Mouse (Mus musculus) kidney, embryonic 14.5 days (tissue): Measurements from ENCODE around the gene Plaa. TPM values are rescaled to one million over a fixed set of nuclear protein-coding genes. Genes with fewer than 3 reads are reported as not detected.
"Not testable (repeated sequence)": the region's sequence is repeated elsewhere in the genome, so short reads cannot be mapped to it uniquely, and the experiment has no call there.

Experiments used
- ATAC-seq: fragments of 200-750 bp; cut with Nextera tagmentation; 2 replicates; pipeline ENCODE4 v1.8.0; 2017; ENCODE audit warnings: moderate number of reproducible peaks, mild to moderate bottlenecking, moderate TSS enrichment, moderate library complexity; ENCODE audit not compliant: low FRiP score, low TSS enrichment
- H3K27ac ChIP-seq: fragments of 300-500 bp; sonication (generic); 2 replicates; pipeline ENCODE4 v1.5.1; 2014; ENCODE audit warnings: low read depth, mild to moderate bottlenecking, low read length, moderate library complexity, mixed read lengths
- H3K27me3 ChIP-seq: fragments of 300-500 bp; sonication (generic); 2 replicates; pipeline ENCODE4 v1.6.1; 2014; ENCODE audit warnings: mild to moderate bottlenecking, low read length; ENCODE audit not compliant: control insufficient read depth, insufficient read depth
- H3K36me3 ChIP-seq: fragments of 300-500 bp; sonication (generic); 2 replicates; pipeline ENCODE4 v1.6.1; 2014; ENCODE audit warnings: low read length, mixed read lengths; ENCODE audit not compliant: control insufficient read depth, insufficient read depth
- H3K4me1 ChIP-seq: fragments of 300-500 bp; sonication (generic); 2 replicates; pipeline ENCODE4 v1.6.1; 2014; ENCODE audit warnings: low read length, mixed read lengths; ENCODE audit not compliant: control insufficient read depth, insufficient read depth
- H3K4me2 ChIP-seq: fragments of 300-500 bp; sonication (generic); replicated peaks from 2 replicates; pipeline ENCODE4 v1.6.1; 2014; ENCODE audit warnings: low read depth, mild to moderate bottlenecking, low read length
- H3K4me3 ChIP-seq: fragments of 300-500 bp; sonication (generic); 2 replicates; pipeline ENCODE4 v1.5.1; 2014; ENCODE audit warnings: mild to moderate bottlenecking, low read length
- H3K9ac ChIP-seq: fragments of 300-500 bp; sonication (generic); 2 replicates; pipeline ENCODE4 v1.6.1; 2014; ENCODE audit warnings: low read depth, mild to moderate bottlenecking, low read length, moderate library complexity
- H3K9me3 ChIP-seq: fragments of 300-500 bp; sonication (generic); 2 replicates; pipeline ENCODE4 v1.6.1; 2016; ENCODE audit warnings: low read length; ENCODE audit not compliant: control insufficient read depth
- WGBS: fragments of 180-500 bp; shearing (Covaris S2); extraction: QIAGEN DNeasy Blood & Tissue Kit; methylation state at CpG from one replicate; pipeline ENCODE4 v1.1.7; 2014; 5-methylcytosine and 5-hydroxymethylcytosine counted together
- polyA plus RNA-seq: library from polyadenylated mRNA; unstranded; fragments of >200 nt; fragmentation: Nextera tagmentation; extraction: Ambion mirVana; gene quantifications from 2 replicates; pipeline ENCODE4 v1.2.1, GENCODE M21; 2014

The Plaa gene
- 57.4 and 83.2 TPM in 2 replicates for polyA plus RNA-seq

DNA sequence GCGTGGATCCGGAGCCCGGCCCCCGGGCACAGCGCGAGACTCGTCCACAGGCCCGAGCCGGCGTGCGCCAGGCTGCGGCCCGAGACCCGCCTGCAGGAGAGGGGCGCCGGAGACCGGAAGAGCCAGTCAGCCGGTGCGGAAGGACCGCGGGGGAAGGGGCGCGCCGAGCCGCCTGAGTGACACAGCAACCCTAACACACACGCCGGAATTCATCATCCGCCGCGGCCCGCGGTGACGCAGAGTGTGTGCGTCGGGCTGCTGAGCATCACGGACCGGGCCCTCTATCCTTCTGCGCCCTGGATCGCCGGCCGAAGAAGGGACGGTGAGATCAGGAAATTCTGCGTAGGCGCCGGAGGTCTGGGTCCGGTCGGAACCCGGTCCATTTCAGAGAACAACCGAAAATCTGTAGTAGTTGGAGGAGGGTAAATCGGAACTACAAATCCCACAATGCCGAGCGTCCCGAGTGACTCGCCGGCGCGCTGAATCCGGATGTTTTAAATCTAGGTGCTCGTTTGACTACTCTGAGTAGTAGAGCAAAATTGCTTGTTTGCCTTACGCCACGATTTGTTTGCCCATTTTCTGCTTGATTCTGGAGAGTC, at the start of gene Plaa:
Gene Plaa, minus strand, starts transcription at position 214 of the 599 bp plus-strand sequence.
- peaks cover 12% of the 10 kb centered on the region; the same call in 1 of the 2 replicates for H3K4me1 ChIP-seq
- H3K27me3 ChIP-seq: no peaks in the 10 kb centered on the region
- peak; percentile 99 for ATAC-seq
- H3K36me3 ChIP-seq: no peaks in the 10 kb centered on the region
- H3K4me2 ChIP-seq: peak within 1 kb of the TSS; percentile 85
- H3K9ac ChIP-seq: peak within 1 kb of the TSS; percentile 89
- peak within 1 kb of the TSS; percentile 83 for H3K4me3 ChIP-seq
- no peaks in the 10 kb centered on the region for H3K9me3 ChIP-seq
- WGBS: under 1% methylated on average over 55 of the region's 61 CpGs
- peak within 1 kb of the TSS; percentile 85 for H3K27ac ChIP-seq

DNA sequence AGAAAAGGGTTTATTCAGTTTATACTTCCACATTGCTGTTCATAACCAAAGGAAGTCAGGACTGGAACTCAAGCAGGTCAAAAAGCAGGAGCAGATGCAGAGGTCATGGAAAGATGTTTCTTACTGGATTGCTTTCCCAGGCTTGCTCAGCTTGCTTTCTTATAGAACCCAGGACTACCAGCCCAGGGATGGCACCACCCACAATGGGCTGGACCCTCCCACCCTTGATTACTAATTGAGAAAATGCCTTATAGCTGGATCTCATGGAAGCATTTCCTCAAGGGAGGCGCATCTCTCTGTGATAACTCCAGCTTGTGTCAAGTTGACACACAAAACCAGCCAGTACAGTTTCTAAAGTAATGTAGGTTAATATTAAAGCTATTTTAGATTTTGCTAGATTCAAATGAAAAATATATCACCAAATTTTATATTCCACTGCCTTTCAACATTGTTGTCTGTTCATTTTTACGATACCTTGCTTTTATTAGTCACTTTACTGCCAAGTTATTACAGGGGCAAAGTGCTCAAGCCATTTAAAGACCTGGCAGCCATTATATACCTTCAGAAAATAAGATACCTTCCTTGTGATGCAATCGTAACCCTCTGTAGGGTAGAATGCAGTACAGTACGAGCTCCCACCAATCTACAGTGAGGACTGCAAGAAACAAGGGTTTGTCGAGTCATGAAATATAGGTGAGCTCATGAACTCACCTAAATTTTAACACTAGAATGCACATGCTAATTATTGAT, 47.6 kb upstream of the Plaa start:
- H3K36me3 ChIP-seq: peaks cover 10% of the 10 kb centered on the region; the same call in 1 of the 2 replicates
- 92% methylated on average over 5 of the region's 5 CpGs for WGBS
- not testable (repeated sequence) for H3K4me3 ChIP-seq, H3K27ac ChIP-seq, ATAC-seq, H3K27me3 ChIP-seq, H3K9me3 ChIP-seq, H3K4me1 ChIP-seq, H3K4me2 ChIP-seq, H3K9ac ChIP-seq

- H3K27me3 ChIP-seq: no peaks in the 10 kb centered on the region
- no peak within 1 kb of the TSS for H3K27ac ChIP-seq
- no peaks in the 10 kb centered on the region for H3K4me1 ChIP-seq
- no peak within 1 kb of the TSS for H3K4me2 ChIP-seq
- ATAC-seq: no peak
- H3K9ac ChIP-seq: no peak within 1 kb of the TSS
- WGBS: 84% methylated on average over 3 of the region's 3 CpGs
- peaks cover 6% of the 10 kb centered on the region; the same call in 1 of the 2 replicates for H3K36me3 ChIP-seq
- H3K4me3 ChIP-seq: no peak within 1 kb of the TSS
- H3K9me3 ChIP-seq: no peaks in the 10 kb centered on the region
Measured at GRCm38 (mm10) chr4:94649920-94650319, 46.9 kb upstream of the Plaa start, which contains the start of gene Lrrc19. Lrrc19 (minus strand) TSS chr4:94650144.

- no peak overlapping the region for H3K4me3 ChIP-seq
- 95% methylated on average over 2 of the region's 2 CpGs for WGBS
Measured at GRCm38 (mm10) chr4:94643141-94643540, 40.1 kb upstream of the Plaa start.

DNA sequence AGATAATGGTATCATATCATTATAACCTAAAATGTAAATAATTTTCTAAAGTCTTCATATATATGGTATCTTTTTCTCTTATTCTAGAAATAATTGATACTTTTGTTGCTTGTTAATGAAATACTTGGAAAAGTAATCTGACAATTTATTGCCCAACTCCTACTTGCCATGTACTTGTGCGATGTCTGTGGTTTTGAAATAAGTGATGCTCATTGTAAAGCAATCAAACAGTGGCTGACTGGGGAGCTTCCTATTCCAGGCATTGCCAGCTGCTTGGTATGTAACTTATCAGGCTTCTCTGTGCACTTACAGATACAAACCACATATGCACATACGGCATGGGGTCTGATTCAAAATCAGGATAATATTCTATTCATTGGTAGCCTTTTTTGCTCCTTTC, 17.0 kb upstream of the Plaa start:
- H3K4me3 ChIP-seq: no peak overlapping the region
- H3K36me3 ChIP-seq: peaks cover 12% of the 10 kb centered on the region; the same call in 1 of the 2 replicates
- H3K4me2 ChIP-seq: no peak overlapping the region
- no peak for ATAC-seq
- H3K27ac ChIP-seq: no peak overlapping the region
- no peaks in the 10 kb centered on the region for H3K9me3 ChIP-seq
- WGBS: 91% methylated on average over 2 of the region's 2 CpGs
- no peaks in the 10 kb centered on the region for H3K27me3 ChIP-seq
- no peak overlapping the region for H3K9ac ChIP-seq
- peaks cover 5% of the 10 kb centered on the region; the same call in 1 of the 2 replicates for H3K4me1 ChIP-seq

More at GRCm38 (mm10) chr4:94643141-94643540, 40.1 kb upstream of the Plaa start:
- H3K4me1 ChIP-seq: no peaks in the 10 kb centered on the region
- no peaks in the 10 kb centered on the region for H3K27me3 ChIP-seq
- no peak overlapping the region for H3K4me2 ChIP-seq
- H3K36me3 ChIP-seq: peaks cover 3% of the 10 kb centered on the region; the same call in 1 of the 2 replicates
- no peak for ATAC-seq
- no peak overlapping the region for H3K27ac ChIP-seq
- no peaks in the 10 kb centered on the region for H3K9me3 ChIP-seq
- H3K9ac ChIP-seq: no peak overlapping the region

- peak; percentile 80 for ATAC-seq
- H3K4me3 ChIP-seq: peak overlapping the region; percentile 72
- H3K4me2 ChIP-seq: peak overlapping the region; percentile 69
- H3K27me3 ChIP-seq: no peaks in the 10 kb centered on the region
- peak overlapping the region; percentile 79 for H3K9ac ChIP-seq
- under 1% methylated on average over 18 of the region's 18 CpGs for WGBS
- H3K4me1 ChIP-seq: peaks cover 6% of the 10 kb centered on the region; the same call in 1 of the 2 replicates
- no peaks in the 10 kb centered on the region for H3K9me3 ChIP-seq
- no peaks in the 10 kb centered on the region for H3K36me3 ChIP-seq
- H3K27ac ChIP-seq: peak overlapping the region; percentile 81
Measured at GRCm38 (mm10) chr4:94614627-94615006, 11.6 kb upstream of the Plaa start.

GRCm38 (mm10) chr4:94613972-94614626, 11.1 kb upstream of the Plaa start, which contains the start of gene Ift74:
Ift74 (plus strand) TSS chr4:94614491.
- 2% methylated on average over 29 of the region's 29 CpGs for WGBS
- Histone ChIP-seq H3K4me1 (peaks cover 6% of the 10 kb centered on the region; the same call in 1 of the 2 replicates), H3K9ac (peak within 1 kb of the TSS; percentile 79)

GRCm38 (mm10) chr4:94610339-94610738, 7.3 kb upstream of the Plaa start:
- no peak for ATAC-seq
- no peak overlapping the region for H3K9ac ChIP-seq
- H3K9me3 ChIP-seq: no peaks in the 10 kb centered on the region
- no peaks in the 10 kb centered on the region for H3K27me3 ChIP-seq
- peaks cover 4% of the 10 kb centered on the region; the same call in 1 of the 2 replicates for H3K4me1 ChIP-seq
- no peak overlapping the region for H3K4me2 ChIP-seq
- no peaks in the 10 kb centered on the region for H3K36me3 ChIP-seq
- no peak overlapping the region for H3K4me3 ChIP-seq
- WGBS: 80% methylated on average over 3 of the region's 3 CpGs
- no peak overlapping the region for H3K27ac ChIP-seq

More at GRCm38 (mm10) chr4:94613972-94614626, 11.1 kb upstream of the Plaa start, which contains the start of gene Ift74:
- peak; percentile 100 for ATAC-seq
- Histone ChIP-seq H3K27ac (peak within 1 kb of the TSS; percentile 81), H3K36me3 (no peaks in the 10 kb centered on the region), H3K9me3 (no peaks in the 10 kb centered on the region), H3K27me3 (no peaks in the 10 kb centered on the region), H3K4me3 (peak within 1 kb of the TSS; percentile 72), H3K4me2 (peak within 1 kb of the TSS; percentile 69)
